In the genomic region with DNA sequence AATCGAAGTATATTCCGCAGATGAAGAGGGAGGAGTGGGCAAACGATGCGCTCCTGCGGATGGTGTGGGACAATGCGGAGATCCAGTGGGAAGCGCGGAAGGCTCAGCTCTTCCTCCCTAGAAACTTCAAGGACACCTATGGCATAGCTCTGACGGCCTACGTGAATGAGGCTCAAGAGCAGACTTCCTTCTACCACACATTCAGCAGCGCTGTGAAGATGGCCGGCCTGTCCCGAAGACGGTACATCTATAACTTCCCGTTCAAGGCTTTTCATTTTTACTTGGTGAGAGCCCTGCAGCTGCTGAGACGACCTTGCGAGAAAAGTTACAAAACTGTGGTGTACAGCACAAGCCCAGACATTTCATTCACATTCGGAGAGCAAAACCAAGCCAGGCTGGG, we compare ENCODE assay signal across 10 mouse cellular contexts. TPM values are rescaled to one million over a fixed set of nuclear protein-coding genes. Genes with fewer than 3 reads are reported as not detected.
DNase-seq lines count a peak whose midpoint lies in the region; ATAC-seq and TF ChIP-seq lines count a peak whose summit lies in the region.
"Had no signal": no experiment of that assay in that cellular context is flagged by ENCODE, and none has a peak within 500 bp of the region (broad histone marks: within the 10 kb centered on the region; RNA-seq: fewer than 3 reads in every experiment).

No protein-coding gene starts in this region.

- H3K9me3 ChIP-seq in forebrain, embryonic 14.5 days (replicated peaks; ENCODE audit: control insufficient read depth, low read length): no peaks in the 10 kb centered on the region
- no peaks in the 10 kb centered on the region for H3K9me3 ChIP-seq in liver, embryonic 12.5 days (replicated peaks)
- H3K9me3 ChIP-seq in stomach, embryonic 15.5 days: no peaks in the 10 kb centered on the region

- DNase-seq in spleen, adult 2 months (ENCODE audit: low read depth in 1 of 2, low spot score in 2 of 2): no peak
- no peak for DNase-seq in spleen, postnatal 36 days (ENCODE audit: low spot score in 2 of 2)
- DNase-seq in forebrain, embryonic 14.5 days (ENCODE audit: low spot score): no peak
- DNase-seq in left cerebral cortex, postnatal 36 days (ENCODE audit: low spot score in 2 of 2): no peak
- no peak for DNase-seq in cerebellum, postnatal 14 days
- DNase-seq: adrenal gland, postnatal 36 days; left cerebral cortex, postnatal 4 days had no signal

- peak overlapping the region; percentile 44 for H3K4me3 ChIP-seq in spleen, adult 2 months (ENCODE audit: extremely low read depth, insufficient read depth, insufficient read length)
- no peak overlapping the region for H3K4me3 ChIP-seq in forebrain, embryonic 14.5 days (ENCODE audit: low read depth, low read length)
- peak overlapping the region; percentile 33 for H3K4me3 ChIP-seq in liver, embryonic 12.5 days
- peak overlapping the region; percentile 15; the same call in 1 of the 2 replicates for H3K4me3 ChIP-seq in stomach, embryonic 15.5 days (replicated peaks)

- peak overlapping the region; percentile 34 for H3K4me2 ChIP-seq in forebrain, embryonic 14.5 days (ENCODE audit: low read length)
- H3K4me2 ChIP-seq in liver, embryonic 12.5 days: peak overlapping the region; percentile 64
- H3K4me2 ChIP-seq in stomach, embryonic 15.5 days: peak overlapping the region; percentile 43

- H3K9ac ChIP-seq in forebrain, embryonic 14.5 days (ENCODE audit: low read length): no peak overlapping the region
- no peak overlapping the region for H3K9ac ChIP-seq in liver, embryonic 12.5 days
- H3K9ac ChIP-seq in stomach, embryonic 15.5 days: no peak overlapping the region

- TF ChIP-seq POLR2A in spleen, adult 2 months (IDR thresholded peaks at IDR 0.05; ENCODE audit: low read depth, low read length): no peak

- no peaks in the 10 kb centered on the region for H3K36me3 ChIP-seq in spleen, adult 2 months (ENCODE audit: control insufficient read depth, insufficient read depth, low read length)
- no peaks in the 10 kb centered on the region for H3K36me3 ChIP-seq in forebrain, embryonic 14.5 days (ENCODE audit: control insufficient read depth, insufficient read depth, low read length)
- no peaks in the 10 kb centered on the region for H3K36me3 ChIP-seq in liver, embryonic 12.5 days
- no peaks in the 10 kb centered on the region for H3K36me3 ChIP-seq in stomach, embryonic 15.5 days

- no peaks in the 10 kb centered on the region for H3K4me1 ChIP-seq in spleen, adult 2 months (ENCODE audit: control insufficient read depth, insufficient read depth, insufficient read length)
- H3K4me1 ChIP-seq in forebrain, embryonic 14.5 days (ENCODE audit: control insufficient read depth, insufficient read depth, low read length): no peaks in the 10 kb centered on the region
- peaks cover 50% of the 10 kb centered on the region for H3K4me1 ChIP-seq in liver, embryonic 12.5 days
- H3K4me1 ChIP-seq in stomach, embryonic 15.5 days: no peaks in the 10 kb centered on the region

- H3K27ac ChIP-seq in spleen, adult 2 months (ENCODE audit: insufficient read depth, low read length): no peak overlapping the region
- H3K27ac ChIP-seq in forebrain, embryonic 14.5 days (ENCODE audit: low read depth, low read length): no peak overlapping the region
- H3K27ac ChIP-seq in liver, embryonic 12.5 days: no peak overlapping the region
- no peak overlapping the region for H3K27ac ChIP-seq in stomach, embryonic 15.5 days

- 53% methylated on average over 18 of the region's 18 CpGs for WGBS in spleen, adult 2 months
- 46% methylated on average over 18 of the region's 18 CpGs for WGBS in forebrain, embryonic 14.5 days
- 30% methylated on average over 18 of the region's 18 CpGs for WGBS in liver, embryonic 12.5 days (ENCODE audit: insufficient replicate concordance)
- WGBS in stomach, embryonic 15.5 days: 43% methylated on average over 18 of the region's 18 CpGs

- ATAC-seq in forebrain, embryonic 14.5 days: no peak
- no peak for ATAC-seq in liver, embryonic 12.5 days
- ATAC-seq in stomach, embryonic 15.5 days (ENCODE audit: insufficient read depth, low FRiP score, low read depth): no peak
- ATAC-seq in cerebellum, adult (ENCODE audit: insufficient number of reproducible peaks, low FRiP score, low TSS enrichment): no peak

- no peaks in the 10 kb centered on the region for H3K27me3 ChIP-seq in spleen, adult 2 months (ENCODE audit: control insufficient read depth, insufficient read depth, low read length)
- peaks cover 13% of the 10 kb centered on the region for H3K27me3 ChIP-seq in forebrain, embryonic 14.5 days (replicated peaks; ENCODE audit: control insufficient read depth, insufficient read depth, low read length)
- peaks cover 62% of the 10 kb centered on the region for H3K27me3 ChIP-seq in liver, embryonic 12.5 days (replicated peaks)
- peaks cover 22% of the 10 kb centered on the region; the same call in 1 of the 2 replicates for H3K27me3 ChIP-seq in stomach, embryonic 15.5 days (replicated peaks)

- TF ChIP-seq CTCF in spleen, adult 2 months (IDR thresholded peaks at IDR 0.05; ENCODE audit: extremely low read depth, insufficient read depth, insufficient read length, insufficient replicate concordance): no peak

- intact Hi-C loops in left cerebral cortex, postnatal 36 days (cut with DNase I): no loop called here

RNA-seq across cellular contexts. Expression of gene Nup54, which starts 42.5 kb away (rescaled TPM):
- polyA plus RNA-seq in spleen, adult 2 months (2012; rRNA removed): 12.2 and 12.4 TPM in 2 replicates
- 55.4 and 63.2 TPM in 2 replicates for polyA plus RNA-seq in forebrain, embryonic 14.5 days (2014; fragmentation: Nextera tagmentation; extraction: Ambion mirVana)
- polyA plus RNA-seq in liver, embryonic 12.5 days (2016; fragmentation: Nextera tagmentation; extraction: Ambion mirVana): 49.0 and 49.2 TPM in 2 replicates
- 42.8 and 43.5 TPM in 2 replicates for polyA plus RNA-seq in stomach, embryonic 15.5 days (2015; fragmentation: Nextera tagmentation; extraction: Ambion mirVana)
- 10 to 100 TPM; 25.3 to 28.5 TPM for total RNA-seq in left cerebral cortex, postnatal 36 days (2021)

RNA-seq across cellular contexts. Expression of gene Cxcl10, which starts 43.9 kb away (rescaled TPM):
- polyA plus RNA-seq in spleen, adult 2 months (2012; rRNA removed): 33.9 and 55.2 TPM in 2 replicates
- polyA plus RNA-seq in forebrain, embryonic 14.5 days (2014; fragmentation: Nextera tagmentation; extraction: Ambion mirVana): 0.44 TPM in 1 of 2 replicates, not detected in the other
- 6.6 and 6.7 TPM in 2 replicates for polyA plus RNA-seq in liver, embryonic 12.5 days (2016; fragmentation: Nextera tagmentation; extraction: Ambion mirVana)
- 1.3 and 2.0 TPM in 2 replicates for polyA plus RNA-seq in stomach, embryonic 15.5 days (2015; fragmentation: Nextera tagmentation; extraction: Ambion mirVana)
- under 1 TPM in 1 of 2 experiments, not detected in 1; 0.49 TPM for total RNA-seq in left cerebral cortex, postnatal 36 days (2021)
- total RNA-seq: left cerebral cortex, postnatal 4 days had no signal
